Mouse (Mus musculus): ENCODE measurements around the gene Tmem128. TPM values are rescaled to one million over a fixed set of nuclear protein-coding genes. Genes with fewer than 3 reads are reported as not detected.

Tmem128 gene
- polyA plus RNA-seq, 1 experiment from 2014 or later = 45.8 TPM

GRCm38 (mm10) chr5:38288476-38288875 is 28.5 kb downstream of the Tmem128 start:
- Histone ChIP-seq H3K27ac (ENCODE audit: low read depth) (no peak overlapping the region), H3K4me3 (ENCODE audit: low read depth, low read length) (no peak overlapping the region), H3K27me3 (ENCODE audit: insufficient read depth, low read length) (no peaks in the 10 kb centered on the region), H3K9ac (replicated peaks) (no peak overlapping the region), H3K4me2 (ENCODE audit: low read depth, low read length) (no peak overlapping the region), H3K36me3 (replicated peaks; ENCODE audit: insufficient read depth, low read length) (no peaks in the 10 kb centered on the region), H3K9me3 (ENCODE audit: low read length) (no peaks in the 10 kb centered on the region), H3K4me1 (ENCODE audit: insufficient read depth) (no peaks in the 10 kb centered on the region)
- DNase-seq (no peak), ATAC-seq (no peak)
- 83% methylated on average over 3 of the region's 3 CpGs for WGBS (ENCODE audit: insufficient replicate concordance)
- no peak for TF ChIP-seq EP300 (IDR thresholded peaks at IDR 0.05; ENCODE audit: low read depth)
- no peak for TF ChIP-seq CTCF (IDR thresholded peaks at IDR 0.05; ENCODE audit: low read depth)

- ATAC-seq (no peak), DNase-seq (no peak)
- Histone ChIP-seq H3K4me2 (ENCODE audit: low read depth, low read length) (no peak overlapping the region), H3K27me3 (ENCODE audit: insufficient read depth, low read length) (no peaks in the 10 kb centered on the region), H3K9ac (replicated peaks) (no peak overlapping the region), H3K36me3 (replicated peaks; ENCODE audit: insufficient read depth, low read length) (no peaks in the 10 kb centered on the region), H3K27ac (ENCODE audit: low read depth) (no peak overlapping the region), H3K4me3 (ENCODE audit: low read depth, low read length) (no peak overlapping the region), H3K4me1 (ENCODE audit: insufficient read depth) (no peaks in the 10 kb centered on the region), H3K9me3 (ENCODE audit: low read length) (no peaks in the 10 kb centered on the region)
- 80% methylated on average over 12 of the region's 12 CpGs for WGBS (ENCODE audit: insufficient replicate concordance)
- TF ChIP-seq CTCF (IDR thresholded peaks at IDR 0.05; ENCODE audit: low read depth) (no peak), EP300 (IDR thresholded peaks at IDR 0.05; ENCODE audit: low read depth) (no peak)
These were observed 41.9 kb downstream of the Tmem128 start for GRCm38 (mm10) chr5:38301761-38302411.

GRCm38 (mm10) chr5:38302651-38303050 is 42.7 kb downstream of the Tmem128 start:
- H3K27ac ChIP-seq (ENCODE audit: low read depth) = no peak overlapping the region
- TF ChIP-seq EP300 (IDR thresholded peaks at IDR 0.05; ENCODE audit: low read depth) (no peak), CTCF (IDR thresholded peaks at IDR 0.05; ENCODE audit: low read depth) (no peak)
- no peaks in the 10 kb centered on the region; the same call in 1 of the 2 replicates for H3K4me1 ChIP-seq (ENCODE audit: insufficient read depth)
- no peak overlapping the region for H3K4me3 ChIP-seq (ENCODE audit: low read depth, low read length)
- H3K27me3 ChIP-seq (ENCODE audit: insufficient read depth, low read length) = no peaks in the 10 kb centered on the region
- H3K9me3 ChIP-seq (ENCODE audit: low read length) = no peaks in the 10 kb centered on the region
- H3K9ac ChIP-seq (replicated peaks) = no peak overlapping the region
- H3K36me3 ChIP-seq (replicated peaks; ENCODE audit: insufficient read depth, low read length) = no peaks in the 10 kb centered on the region
- H3K4me2 ChIP-seq (ENCODE audit: low read depth, low read length) = no peak overlapping the region
- ATAC-seq = no peak
- WGBS (ENCODE audit: insufficient replicate concordance) = 48% methylated on average over 12 of the region's 12 CpGs
- DNase-seq = no peak

- no peak for ATAC-seq
- no peak for DNase-seq
- 67% methylated on average over 2 of the region's 2 CpGs for WGBS (ENCODE audit: insufficient replicate concordance)
These were observed 45.3 kb downstream of the Tmem128 start for GRCm38 (mm10) chr5:38305241-38305640.

GRCm38 (mm10) chr5:38307255-38308101 is 47.5 kb downstream of the Tmem128 start:
- WGBS (ENCODE audit: insufficient replicate concordance) = 10% methylated on average over 26 of the region's 26 CpGs
- Histone ChIP-seq H3K9ac (replicated peaks) (no peak overlapping the region), H3K4me3 (ENCODE audit: low read depth, low read length) (peak overlapping the region; percentile 15), H3K9me3 (ENCODE audit: low read length) (no peaks in the 10 kb centered on the region), H3K27ac (ENCODE audit: low read depth) (no peak overlapping the region), H3K36me3 (replicated peaks; ENCODE audit: insufficient read depth, low read length) (no peaks in the 10 kb centered on the region), H3K4me1 (ENCODE audit: insufficient read depth) (no peaks in the 10 kb centered on the region; the same call in 1 of the 2 replicates), H3K4me2 (ENCODE audit: low read depth, low read length) (peak overlapping the region; percentile 62), H3K27me3 (ENCODE audit: insufficient read depth, low read length) (no peaks in the 10 kb centered on the region)
- DNase-seq = peak; percentile 89
- TF ChIP-seq EP300 (IDR thresholded peaks at IDR 0.05; ENCODE audit: low read depth) = no peak
- TF ChIP-seq CTCF (IDR thresholded peaks at IDR 0.05; ENCODE audit: low read depth) = peak; percentile 96
- ATAC-seq = peak; percentile 83

More at GRCm38 (mm10) chr5:38305241-38305640, 45.3 kb downstream of the Tmem128 start:
- Histone ChIP-seq H3K4me1 (ENCODE audit: insufficient read depth) (no peaks in the 10 kb centered on the region; the same call in 1 of the 2 replicates), H3K27me3 (ENCODE audit: insufficient read depth, low read length) (no peaks in the 10 kb centered on the region), H3K9ac (replicated peaks) (no peak overlapping the region), H3K36me3 (replicated peaks; ENCODE audit: insufficient read depth, low read length) (no peaks in the 10 kb centered on the region), H3K4me2 (ENCODE audit: low read depth, low read length) (no peak overlapping the region), H3K9me3 (ENCODE audit: low read length) (no peaks in the 10 kb centered on the region), H3K4me3 (ENCODE audit: low read depth, low read length) (no peak overlapping the region), H3K27ac (ENCODE audit: low read depth) (no peak overlapping the region)
- TF ChIP-seq EP300 (IDR thresholded peaks at IDR 0.05; ENCODE audit: low read depth) (no peak), CTCF (IDR thresholded peaks at IDR 0.05; ENCODE audit: low read depth) (no peak)

GRCm38 (mm10) chr5:38308873-38309272 is 48.9 kb downstream of the Tmem128 start:
- WGBS (ENCODE audit: insufficient replicate concordance) = 41% methylated on average over 5 of the region's 5 CpGs
- Histone ChIP-seq H3K4me1 (ENCODE audit: insufficient read depth) (no peaks in the 10 kb centered on the region; the same call in 1 of the 2 replicates), H3K9ac (replicated peaks) (no peak overlapping the region), H3K9me3 (ENCODE audit: low read length) (no peaks in the 10 kb centered on the region), H3K36me3 (replicated peaks; ENCODE audit: insufficient read depth, low read length) (no peaks in the 10 kb centered on the region), H3K27me3 (ENCODE audit: insufficient read depth, low read length) (no peaks in the 10 kb centered on the region), H3K4me2 (ENCODE audit: low read depth, low read length) (no peak overlapping the region), H3K4me3 (ENCODE audit: low read depth, low read length) (no peak overlapping the region), H3K27ac (ENCODE audit: low read depth) (no peak overlapping the region)
- DNase-seq (peak; percentile 67), ATAC-seq (peak; percentile 52; the same call in 1 of the 2 replicates)
- TF ChIP-seq EP300 (IDR thresholded peaks at IDR 0.05; ENCODE audit: low read depth) = no peak
- TF ChIP-seq CTCF (IDR thresholded peaks at IDR 0.05; ENCODE audit: low read depth) = peak; percentile 66
